Mouse (Mus musculus) kidney, postnatal 25 days (tissue): ENCODE measurements at regions not wholly inside any gene's neighbourhood (a gene's known extent, or its start where the extent isn't known, plus 50 kb on each side); places are given as distances from the start of the nearest gene placed in this dataset.

Experiments used
- DNase-seq, 2 experiments: peaks; one replicate each; pipeline ENCODE4 v3.0.0; 2021; ENCODE audit warnings: mixed read lengths in 2 of 2

DNA sequence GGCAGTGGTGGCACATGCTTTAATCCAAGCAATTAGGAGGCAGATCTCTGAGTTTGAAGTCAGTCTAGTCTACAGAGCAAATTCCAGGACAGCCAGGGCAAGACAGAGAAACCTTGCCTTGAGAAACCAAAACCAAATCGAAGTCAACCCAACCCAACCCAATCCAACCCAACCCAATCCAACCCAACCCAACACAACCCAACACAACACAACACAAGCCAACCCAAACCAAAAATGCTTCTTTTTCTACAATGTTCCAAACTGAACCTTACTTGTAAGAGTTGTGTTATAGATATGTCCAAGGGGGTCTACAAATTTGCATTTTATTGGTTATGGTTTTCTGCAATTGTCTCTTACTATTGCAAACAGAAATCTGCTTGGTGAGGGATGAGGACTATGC is 52.8 kb upstream of the Chodl start:
- DNase-seq, result no peak

DNA sequence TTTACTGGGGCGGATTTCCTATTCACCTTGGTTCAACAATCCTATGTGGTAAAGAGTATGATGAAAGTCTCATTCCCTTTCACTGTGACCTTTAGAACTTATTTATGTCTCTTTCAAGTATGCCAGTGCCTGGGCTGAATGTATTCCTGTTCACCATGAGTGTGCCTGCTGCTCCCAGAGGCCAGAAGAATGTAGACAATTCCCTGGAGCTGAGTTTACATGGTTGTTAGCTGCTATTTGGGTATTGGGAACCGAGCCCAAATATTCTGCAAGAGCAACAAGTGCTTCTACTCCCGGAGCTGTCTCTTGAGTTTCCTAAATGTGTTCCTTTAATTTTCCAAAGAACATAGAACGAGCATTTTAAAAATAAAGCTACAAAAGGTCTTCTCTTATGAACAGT is 71.7 kb upstream of the Chodl start:
- DNase-seq, result no peak

DNA sequence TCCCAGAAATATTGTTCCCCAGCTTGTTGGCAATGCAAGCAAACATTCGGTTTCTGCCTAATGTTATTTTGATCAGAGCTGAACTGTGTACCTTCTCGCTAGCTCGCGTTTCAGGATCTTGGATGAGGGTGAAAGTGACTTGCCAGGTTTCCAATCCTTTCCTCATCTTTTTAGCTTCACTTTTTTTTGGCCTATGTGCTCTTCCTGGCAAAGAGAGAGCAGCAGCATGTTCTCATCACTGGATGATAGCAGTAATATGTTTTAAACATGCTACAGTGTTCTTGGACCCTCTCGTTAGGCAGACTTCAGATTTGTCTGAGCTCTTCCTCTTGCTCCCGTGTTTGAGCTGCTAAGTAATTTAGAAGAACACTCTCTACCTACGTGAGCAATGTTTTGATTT is 99.8 kb upstream of the Chodl start:
- DNase-seq, result no peak

DNA sequence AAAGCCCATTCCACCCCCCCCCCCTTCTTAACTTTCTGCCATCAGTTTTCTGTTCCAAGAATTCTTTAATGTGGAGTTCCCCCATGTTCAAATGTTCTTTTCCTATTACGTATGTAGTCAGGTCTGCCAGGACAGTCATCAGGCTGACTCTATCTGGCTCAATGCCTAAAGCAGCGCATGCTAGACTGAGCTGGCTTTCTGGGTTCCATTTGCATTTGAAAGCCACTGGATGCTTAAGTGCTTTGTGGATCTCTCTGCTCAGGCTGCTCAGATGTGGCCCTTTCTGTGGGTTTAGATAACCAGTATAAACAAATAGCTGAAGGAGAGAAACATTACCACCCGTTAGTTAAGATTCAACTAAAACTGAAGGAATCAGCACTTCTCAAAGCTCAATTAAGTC is 103.0 kb upstream of the Chodl start:
- DNase-seq, result no peak

DNA sequence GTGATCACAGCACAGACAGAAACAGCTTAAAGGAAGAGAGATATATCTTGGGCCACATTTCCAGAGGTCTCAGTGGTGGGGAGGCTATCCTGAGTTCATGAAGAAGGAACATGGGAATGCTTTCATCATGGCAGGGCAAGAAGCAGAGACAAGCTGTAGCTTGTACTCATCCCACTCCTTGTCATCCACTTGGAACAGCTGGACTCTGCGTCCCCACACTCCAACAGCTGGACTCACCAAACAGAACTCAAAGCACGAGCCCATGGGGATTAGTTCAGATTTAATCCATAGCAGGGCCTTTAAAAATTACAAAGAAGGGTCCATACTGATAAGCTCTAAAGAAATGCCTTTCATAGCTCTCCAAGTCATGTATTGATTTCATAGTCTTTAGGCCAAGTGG is 140.7 kb upstream of the Chodl start:
- no peak for DNase-seq

DNA sequence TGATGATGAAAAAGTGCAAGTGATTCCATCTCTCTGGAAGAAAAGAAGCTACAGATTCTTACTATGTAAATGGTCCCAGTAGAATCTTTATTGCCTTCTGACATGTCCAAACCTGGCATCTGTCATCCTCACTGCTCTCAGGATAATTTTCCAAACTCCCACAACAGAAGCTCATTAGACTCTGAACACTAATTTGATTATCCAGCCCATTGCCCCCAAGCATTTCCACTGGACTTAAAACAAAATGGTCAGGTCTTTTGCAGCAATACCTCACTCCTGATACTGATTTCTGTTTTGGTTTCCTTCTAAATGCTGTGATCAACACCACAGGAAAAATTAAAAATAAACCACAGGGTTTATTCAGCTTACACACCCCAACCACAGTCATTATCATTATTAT is 171.5 kb upstream of the Chodl start:
- DNase-seq, result no peak

DNA sequence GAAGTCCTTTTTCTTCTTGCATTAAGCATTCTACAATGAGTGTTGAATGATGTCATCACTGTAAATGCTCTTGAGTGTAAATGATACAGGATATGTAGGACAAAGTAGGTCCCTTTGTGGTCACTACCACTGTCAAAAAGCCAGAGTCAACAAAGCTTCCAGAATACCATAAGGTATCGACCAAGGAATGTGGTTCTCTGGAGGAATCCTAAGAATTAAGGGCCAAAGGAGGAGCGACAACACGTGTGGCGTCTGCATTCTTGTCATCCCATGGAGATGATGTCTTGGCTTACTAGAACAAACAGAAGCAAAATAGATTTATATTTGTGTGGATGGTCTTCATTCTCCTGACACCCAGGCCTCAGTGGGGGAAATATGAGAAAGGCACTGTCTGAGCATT is 161.4 kb upstream of the D16Ertd472e start:
- DNase-seq, result no peak

DNA sequence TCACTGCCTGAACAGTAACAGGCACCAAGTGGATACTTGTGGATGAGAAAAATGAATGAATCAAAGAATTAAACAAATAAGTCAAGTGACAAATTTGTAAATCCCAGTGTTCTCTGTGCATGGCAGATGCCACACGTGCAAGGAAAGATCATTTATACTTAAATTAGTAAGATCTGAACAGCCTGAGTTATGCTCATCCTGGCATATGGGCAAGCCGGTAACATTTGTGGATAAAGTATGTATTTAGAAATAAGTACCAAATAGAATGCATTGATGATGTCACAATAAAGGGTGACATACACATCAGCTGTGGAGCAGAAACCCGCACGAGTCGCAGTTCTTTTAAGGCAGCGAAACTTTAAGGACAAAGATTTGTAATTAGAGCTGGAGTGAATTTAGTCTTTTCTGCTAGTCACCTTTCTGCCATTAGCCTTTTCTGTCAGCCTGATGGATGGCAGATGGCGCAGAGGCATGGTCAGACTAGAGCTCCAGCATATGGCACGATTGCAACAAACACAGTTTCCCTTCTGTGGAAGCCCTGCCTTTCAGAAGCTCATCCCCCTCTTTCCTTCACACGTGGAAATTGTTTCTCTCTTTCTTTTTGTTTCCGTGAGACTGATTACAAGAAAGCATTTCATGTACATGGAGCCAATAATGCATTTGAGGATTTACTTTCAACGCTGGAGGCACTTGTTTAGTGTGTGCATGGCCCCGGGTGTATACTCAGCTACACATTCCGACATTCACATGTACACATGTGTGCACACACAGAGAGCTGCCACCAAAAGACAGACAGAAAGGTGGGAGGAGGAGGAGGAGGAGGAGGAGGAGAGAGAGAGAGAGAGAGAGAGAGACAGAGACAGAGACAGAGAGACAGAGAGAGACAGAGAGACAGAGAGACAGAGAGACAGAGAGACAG is 154.3 kb upstream of the D16Ertd472e start:
- no peak for DNase-seq

DNA sequence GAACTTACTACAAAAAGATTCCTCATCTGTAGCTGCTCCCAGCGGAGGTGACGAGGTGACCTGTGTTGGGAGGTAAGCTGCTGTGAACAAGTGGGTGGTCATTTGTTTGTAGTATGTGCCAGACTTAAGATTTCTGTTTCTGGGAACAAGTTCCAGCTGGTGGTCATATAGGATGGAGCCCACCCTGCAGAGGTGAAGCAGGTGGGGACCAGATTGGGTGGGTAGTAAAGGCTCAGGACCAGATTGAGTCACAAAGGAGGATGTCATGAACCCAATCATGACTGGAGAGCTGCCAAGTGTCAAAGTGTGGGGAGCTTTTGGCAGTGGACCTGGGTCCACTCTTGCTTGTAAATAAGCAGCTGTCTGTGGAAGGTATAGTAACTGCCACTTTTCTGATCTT is 149.0 kb upstream of the D16Ertd472e start:
- DNase-seq, result no peak

DNA sequence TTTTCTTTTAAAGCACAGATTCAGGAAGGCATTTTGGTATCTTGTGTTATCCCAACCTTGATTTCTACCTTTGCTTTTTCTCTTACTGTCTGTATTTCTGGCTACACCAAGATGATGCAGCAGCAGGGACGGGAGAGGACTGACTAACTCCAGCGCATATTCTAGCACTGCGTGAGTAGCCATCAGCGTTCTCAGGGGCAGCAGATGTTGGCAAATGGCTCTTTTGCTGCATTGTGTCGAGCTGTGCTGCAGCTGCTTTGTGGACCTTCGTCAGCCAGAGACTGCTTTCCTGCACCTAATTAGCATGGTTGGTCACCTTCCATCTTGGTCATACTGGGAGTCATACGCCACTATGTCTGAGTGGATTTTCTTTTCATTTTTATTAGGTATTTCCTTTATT is 133.4 kb upstream of the D16Ertd472e start:
- DNase-seq, result no peak

DNA sequence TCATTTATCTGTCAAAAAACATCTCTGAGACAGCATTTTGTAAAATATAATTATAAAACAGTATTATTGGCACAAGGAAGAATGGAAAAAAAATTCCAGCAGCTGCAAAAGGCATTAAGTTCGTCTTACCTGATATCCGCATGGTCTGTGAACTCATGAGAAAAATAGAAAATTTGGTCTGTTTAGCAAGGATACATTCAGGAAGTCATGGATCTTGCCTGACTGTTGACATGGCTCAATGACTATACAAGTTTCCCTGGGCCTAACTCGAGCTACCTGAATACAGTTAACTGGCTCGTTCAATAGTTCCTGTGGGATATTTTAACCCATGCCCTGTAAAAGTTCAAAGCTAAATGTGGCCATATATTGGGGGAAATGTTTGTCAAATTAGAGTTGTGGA is 131.1 kb upstream of the D16Ertd472e start:
- no peak for DNase-seq

DNA sequence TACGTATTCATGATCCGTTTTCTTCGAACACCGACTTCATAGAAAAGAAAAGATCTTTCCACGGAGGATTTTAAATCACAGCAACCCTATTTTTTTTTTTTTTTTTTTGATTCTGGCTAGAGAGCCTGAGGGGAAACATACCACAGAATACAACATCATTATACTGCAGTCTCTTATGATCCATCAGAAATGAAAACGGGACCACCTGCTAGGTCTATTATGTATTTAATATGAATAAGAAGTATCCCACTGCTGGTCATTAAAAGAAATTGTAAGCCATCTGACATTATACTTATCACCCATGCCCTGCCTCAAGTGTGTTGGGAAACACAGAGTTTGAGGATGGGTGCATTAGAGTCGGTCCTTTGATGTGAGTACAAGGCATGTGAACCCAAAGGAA is 130.7 kb upstream of the D16Ertd472e start:
- no peak for DNase-seq

DNA sequence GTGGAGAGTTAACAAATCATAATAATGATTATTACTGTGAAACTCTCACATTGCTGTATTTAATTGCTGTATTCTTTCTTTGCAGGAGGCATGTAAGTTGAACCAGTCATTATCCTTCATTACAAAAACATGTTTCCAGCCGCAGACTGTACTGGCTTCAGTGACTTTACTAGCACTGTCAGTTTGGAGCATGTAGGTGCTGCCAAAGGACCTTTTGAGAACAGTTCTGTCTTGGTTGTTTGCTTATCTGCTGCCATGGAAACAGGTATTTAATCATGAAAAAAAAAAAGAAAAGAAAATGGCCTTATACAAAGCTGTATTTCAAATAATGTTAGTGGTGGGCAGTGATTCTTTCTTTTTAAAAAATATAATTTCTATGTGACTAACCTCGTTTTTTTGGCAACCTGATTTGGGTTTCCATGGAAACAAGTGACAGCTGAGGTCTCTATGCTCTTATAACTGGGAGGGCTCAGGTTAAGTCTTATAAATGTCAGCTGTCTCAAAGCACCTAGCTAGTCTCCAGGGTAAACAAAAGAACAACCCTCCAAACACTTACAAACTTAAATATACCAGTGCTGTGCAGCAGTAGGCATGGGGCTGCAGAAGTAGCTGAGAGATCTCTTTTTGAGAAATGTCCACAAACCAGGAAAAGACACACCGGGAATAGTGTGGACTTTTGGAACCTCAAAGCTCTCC is 121.2 kb upstream of the D16Ertd472e start:
- DNase-seq, result no peak

DNA sequence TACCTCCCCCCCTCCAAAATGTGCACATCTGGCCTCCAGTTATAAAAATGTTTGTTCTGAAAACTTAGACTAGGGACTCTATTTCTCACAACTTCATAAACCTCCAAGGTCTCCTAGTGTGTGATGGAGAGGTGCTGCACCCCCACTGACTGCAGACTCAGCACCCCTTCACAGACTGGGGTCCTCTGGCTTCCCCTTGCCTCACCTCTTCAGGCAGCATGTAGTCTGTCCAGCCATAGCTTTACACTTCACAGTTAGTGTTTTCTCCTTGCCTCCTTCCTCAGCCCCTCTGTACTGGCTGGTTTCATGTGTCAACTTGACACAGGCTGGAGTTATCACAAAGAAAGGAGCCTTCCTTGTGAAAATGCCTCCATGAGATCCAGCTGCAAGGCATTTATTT is 111.7 kb upstream of the D16Ertd472e start:
- no peak for DNase-seq

DNA sequence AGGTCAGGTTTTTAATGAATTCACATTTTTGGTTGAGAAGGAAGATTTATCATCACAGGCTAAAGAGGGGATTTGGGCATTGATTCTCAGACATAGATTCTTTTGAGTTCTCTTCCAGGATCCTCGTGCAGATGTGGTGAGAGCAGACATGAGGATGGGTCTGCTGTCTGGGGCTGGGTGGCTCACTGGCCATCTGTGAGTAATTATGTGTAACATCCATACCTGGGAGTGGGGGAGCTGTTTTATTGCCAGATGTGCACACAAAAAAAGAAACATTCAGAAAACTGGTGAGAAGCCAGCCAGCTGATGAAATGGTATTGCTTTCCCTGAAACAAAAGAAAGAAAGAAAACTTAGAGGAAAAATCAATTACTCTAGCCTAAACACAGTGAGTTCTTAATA is 108.7 kb upstream of the D16Ertd472e start:
- DNase-seq, result no peak

DNA sequence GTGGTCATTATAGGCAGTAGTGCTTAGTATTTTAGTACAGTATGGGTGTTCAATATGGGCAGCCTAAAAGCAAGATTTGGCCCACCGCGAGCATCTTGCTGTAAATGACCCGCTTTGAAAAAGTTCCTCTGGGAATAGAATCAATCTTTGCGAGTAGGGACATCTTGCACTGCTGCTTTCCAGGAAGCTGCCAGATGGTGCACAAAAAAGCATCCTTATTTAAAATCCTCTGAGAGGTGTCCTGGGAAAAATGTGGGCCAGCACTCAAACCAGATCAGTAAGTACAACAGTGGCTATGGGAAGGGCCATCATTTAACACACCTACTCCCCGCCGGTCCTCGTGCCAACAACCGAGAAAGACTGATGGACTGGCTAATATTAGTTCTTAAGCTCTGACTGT is 107.5 kb upstream of the D16Ertd472e start:
- DNase-seq, result no peak

DNA sequence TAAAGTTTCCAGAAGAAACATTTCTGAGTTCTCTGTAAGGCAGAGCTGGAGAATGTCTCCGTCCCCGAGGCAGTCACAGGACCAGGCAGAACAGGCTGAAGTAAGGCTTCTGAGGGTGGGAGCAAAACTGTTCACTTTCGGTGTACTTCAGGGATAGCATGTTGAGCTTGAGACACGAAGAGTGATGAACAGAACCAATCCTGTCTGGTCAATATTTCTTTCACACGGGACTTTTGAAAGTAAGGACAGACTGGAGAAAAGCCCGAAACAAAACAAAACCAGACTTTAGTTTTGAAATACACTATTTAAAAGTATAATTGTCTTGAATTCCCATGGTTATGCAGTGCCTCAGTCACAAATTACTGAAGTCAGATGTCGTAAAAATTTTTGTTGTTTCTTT is 84.6 kb upstream of the D16Ertd472e start:
- no peak for DNase-seq

DNA sequence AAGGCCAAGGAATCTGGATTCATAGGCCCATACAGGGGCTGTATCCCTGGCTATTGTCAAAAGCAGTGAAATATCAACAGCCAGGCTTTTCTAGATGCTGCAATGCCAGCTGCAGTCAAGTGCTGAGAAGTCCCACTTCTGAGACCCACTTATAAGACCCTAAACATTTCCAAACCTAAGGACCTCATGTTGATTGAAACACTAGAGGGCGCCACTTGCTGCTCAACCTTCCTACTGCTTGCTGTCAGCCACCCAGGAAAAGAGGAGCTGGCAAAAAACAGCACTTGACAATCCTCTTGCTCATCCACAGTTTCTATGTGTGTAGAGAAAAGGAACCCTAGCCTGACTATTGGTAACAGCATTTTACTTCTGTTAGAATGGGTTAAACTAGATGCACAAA is 68.2 kb upstream of the D16Ertd472e start:
- DNase-seq, result peak in 1 of 2 experiments; percentile 3

DNA sequence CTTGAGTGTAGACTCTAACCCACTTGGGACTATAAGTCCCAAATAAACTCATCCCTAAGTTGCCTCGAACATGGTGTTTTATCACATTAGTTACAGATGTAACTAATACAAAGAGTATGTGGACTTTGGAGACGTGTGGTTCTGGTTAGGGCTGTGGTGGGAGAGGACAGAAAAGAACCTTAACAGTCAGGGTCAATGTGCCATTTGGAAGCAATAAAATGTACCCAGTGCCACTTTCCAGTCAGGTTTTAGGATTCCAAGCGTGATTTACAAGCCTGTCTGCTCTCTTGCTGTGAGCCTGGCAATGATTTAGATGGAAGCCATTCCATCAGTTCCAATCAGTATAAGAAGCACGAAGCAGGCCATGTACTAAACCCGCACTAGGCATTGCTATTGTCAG is 65.2 kb upstream of the D16Ertd472e start:
- no peak for DNase-seq

DNA sequence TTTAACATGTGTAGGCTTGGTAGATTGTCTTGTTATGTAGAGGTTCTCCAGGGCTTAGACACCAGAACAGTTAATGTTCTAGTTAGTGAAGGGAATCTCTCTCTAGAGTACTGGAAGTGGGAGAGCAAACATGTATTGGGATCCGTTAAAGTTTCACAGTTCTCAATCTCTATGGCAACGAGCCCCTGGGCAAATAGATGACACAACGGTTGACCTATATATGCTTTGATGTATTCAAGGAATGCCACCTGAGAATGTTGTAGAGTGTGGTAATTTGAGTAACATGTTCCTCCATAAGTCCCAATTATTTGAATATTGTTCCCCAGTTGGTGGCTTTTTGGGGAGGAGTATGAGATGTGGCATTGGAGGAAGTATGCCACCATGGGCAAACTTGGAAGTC is 64.7 kb upstream of the D16Ertd472e start:
- no peak for DNase-seq

DNA sequence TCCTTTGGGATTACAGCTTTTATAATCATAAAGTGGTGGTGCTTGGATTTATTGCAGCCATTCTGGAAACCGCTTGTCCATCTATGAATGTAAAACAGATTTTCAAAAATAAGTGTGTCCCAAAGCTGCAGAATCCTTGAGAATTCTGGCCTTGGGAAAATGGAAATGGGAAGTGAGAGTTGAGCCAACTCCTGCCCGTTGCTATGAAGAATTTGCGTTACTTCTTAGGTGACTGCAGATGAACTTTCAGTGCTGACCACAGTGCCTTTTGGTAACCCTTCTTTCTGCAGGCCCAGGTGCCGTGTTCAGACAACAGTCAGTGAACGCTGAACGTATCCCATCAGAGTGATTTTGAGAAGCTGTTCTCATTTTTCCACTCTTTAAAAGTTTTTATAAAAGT is 60.9 kb upstream of the D16Ertd472e start:
- DNase-seq, result no peak

DNA sequence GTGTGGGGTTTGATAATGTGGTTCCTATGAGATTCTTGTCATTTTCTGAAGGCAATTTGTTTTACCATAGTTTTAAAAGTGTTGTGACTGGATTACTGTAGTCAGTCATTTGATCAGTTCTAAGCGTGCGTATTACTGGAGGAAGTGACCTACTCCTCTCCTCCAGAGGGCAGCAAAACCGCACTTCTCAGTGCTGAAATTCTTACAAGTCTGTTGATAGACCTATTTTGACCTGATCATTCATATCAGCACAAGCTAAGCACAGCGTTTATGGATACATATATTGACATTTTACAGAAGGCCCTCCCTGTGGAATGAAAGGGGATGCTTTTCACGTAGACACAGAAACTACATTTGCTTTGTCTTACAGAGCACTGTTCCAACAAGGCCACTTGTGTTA is 60.5 kb upstream of the D16Ertd472e start:
- peak in 1 of 2 experiments; percentile 29 for DNase-seq

DNA sequence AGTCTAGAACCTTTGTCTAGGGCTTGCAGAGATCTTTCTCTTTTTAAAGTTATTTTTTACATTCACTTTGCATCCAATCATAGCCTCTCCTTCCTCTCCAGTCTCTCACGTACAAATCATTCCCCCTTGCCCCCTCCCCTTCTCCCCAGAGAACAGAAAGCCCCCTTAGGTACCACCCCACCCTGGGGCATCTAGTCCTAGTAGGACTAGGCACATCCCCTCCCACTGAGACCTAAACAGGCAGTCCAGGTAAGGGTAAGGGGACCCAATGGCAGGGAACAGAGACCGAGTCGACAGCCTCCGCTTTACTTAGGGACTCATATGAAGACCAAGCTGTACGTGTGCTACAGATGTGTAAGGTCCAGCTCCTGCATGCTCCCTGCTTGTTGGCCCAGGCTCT is 59.3 kb upstream of the D16Ertd472e start:
- no peak for DNase-seq

DNA sequence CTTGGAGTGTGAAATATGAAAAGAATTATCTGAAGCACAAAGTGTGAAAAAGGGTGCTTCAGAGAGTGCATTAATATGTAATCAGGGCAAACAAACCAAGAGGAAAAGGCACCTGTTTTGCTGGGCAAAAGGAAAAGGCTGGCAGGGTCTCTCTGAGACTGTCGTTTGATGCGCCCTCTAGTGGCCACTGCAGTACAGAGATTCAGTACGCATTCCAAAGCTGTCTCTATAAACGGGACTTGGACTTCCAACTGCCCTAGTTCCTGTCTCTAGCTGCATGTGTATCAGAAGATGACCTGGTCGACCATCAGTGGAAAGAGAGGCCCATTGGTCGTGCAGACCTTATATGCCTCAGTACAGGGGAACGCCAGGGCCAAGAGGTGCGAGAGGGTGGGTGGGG is 58.7 kb upstream of the D16Ertd472e start:
- DNase-seq, result peak; percentile 63 to 83

DNA sequence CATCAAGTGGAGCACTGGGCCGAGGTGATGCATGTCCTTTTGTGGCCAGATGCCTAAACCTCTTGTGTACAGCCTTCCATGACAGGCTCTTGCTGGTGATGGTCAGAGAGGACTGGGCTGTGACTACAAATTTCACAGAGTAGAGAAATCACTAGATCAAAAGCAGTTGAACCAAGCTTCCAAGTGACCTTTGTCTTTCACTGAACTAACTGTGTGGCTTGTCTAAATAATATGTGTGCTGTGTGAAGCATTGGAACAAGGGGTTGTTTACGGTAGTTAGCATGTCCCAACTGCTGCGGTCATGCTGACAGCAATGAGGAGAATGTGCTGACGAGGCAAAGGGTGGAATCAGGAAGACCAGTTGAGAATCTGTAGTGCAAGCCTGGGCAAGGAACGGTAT is 55.3 kb upstream of the D16Ertd472e start:
- DNase-seq, result no peak
